Mouse (Mus musculus) frontal cortex, adult (tissue): ENCODE measurements around the gene Dgat2.

Source experiments
- ATAC-seq: cut with Nextera tagmentation; 2 replicates; pipeline ENCODE4 v1.9.2; 2017; ENCODE audit warnings: mild to moderate bottlenecking, moderate library complexity, mixed read lengths; ENCODE audit not compliant: low TSS enrichment

Gene Dgat2

GRCm38 (mm10) chr7:99182432-99183172, at the start of gene Dgat2:
Dgat2 (minus strand) TSS chr7:99182719.
- peak; percentile 83 for ATAC-seq

- no peak for ATAC-seq
These were observed 47.7 kb upstream of the Dgat2 start for GRCm38 (mm10) chr7:99230061-99230747.

- ATAC-seq: peak; percentile 69; the same call in 1 of the 2 replicates
These were observed 46.9 kb upstream of the Dgat2 start for GRCm38 (mm10) chr7:99229411-99229810.

- no peak for ATAC-seq
These were observed 46.3 kb upstream of the Dgat2 start for GRCm38 (mm10) chr7:99228825-99229224.

GRCm38 (mm10) chr7:99227267-99227666, 44.7 kb upstream of the Dgat2 start:
- ATAC-seq: no peak

- ATAC-seq: no peak
These were observed 44.1 kb upstream of the Dgat2 start for GRCm38 (mm10) chr7:99226662-99227061.

- ATAC-seq: no peak
These were observed 42.9 kb upstream of the Dgat2 start for GRCm38 (mm10) chr7:99225421-99225820.

GRCm38 (mm10) chr7:99224648-99225190, 42.2 kb upstream of the Dgat2 start:
- ATAC-seq: no peak

- ATAC-seq: 0 out of 2 replicates have a peak, but pooled peaks have one; percentile 41
These were observed 41.7 kb upstream of the Dgat2 start for GRCm38 (mm10) chr7:99224225-99224624.

GRCm38 (mm10) chr7:99217338-99218074, 35.0 kb upstream of the Dgat2 start:
- ATAC-seq: peak; percentile 52

- ATAC-seq: no peak
These were observed 32.9 kb upstream of the Dgat2 start for GRCm38 (mm10) chr7:99215347-99215855.

- no peak for ATAC-seq
These were observed 32.2 kb upstream of the Dgat2 start for GRCm38 (mm10) chr7:99214621-99215185.

- no peak for ATAC-seq
These were observed 31.2 kb upstream of the Dgat2 start for GRCm38 (mm10) chr7:99213686-99214085.

- ATAC-seq: no peak
These were observed 30.5 kb upstream of the Dgat2 start for GRCm38 (mm10) chr7:99213056-99213455.

- ATAC-seq: no peak
These were observed 26.2 kb upstream of the Dgat2 start for GRCm38 (mm10) chr7:99208704-99209103.

GRCm38 (mm10) chr7:99206364-99206763, 23.8 kb upstream of the Dgat2 start:
- ATAC-seq: no peak

- no peak for ATAC-seq
These were observed 19.6 kb upstream of the Dgat2 start for GRCm38 (mm10) chr7:99202163-99202562.

GRCm38 (mm10) chr7:99200290-99200689, 17.8 kb upstream of the Dgat2 start:
- ATAC-seq: no peak

GRCm38 (mm10) chr7:99199451-99200175, 17.1 kb upstream of the Dgat2 start:
- ATAC-seq: no peak

GRCm38 (mm10) chr7:99198811-99199210, 16.3 kb upstream of the Dgat2 start:
- no peak for ATAC-seq

- no peak for ATAC-seq
These were observed 12.0 kb upstream of the Dgat2 start for GRCm38 (mm10) chr7:99194511-99194910.
